Mouse (Mus musculus): ENCODE measurements around the gene Napa.

Gene Napa

DNA sequence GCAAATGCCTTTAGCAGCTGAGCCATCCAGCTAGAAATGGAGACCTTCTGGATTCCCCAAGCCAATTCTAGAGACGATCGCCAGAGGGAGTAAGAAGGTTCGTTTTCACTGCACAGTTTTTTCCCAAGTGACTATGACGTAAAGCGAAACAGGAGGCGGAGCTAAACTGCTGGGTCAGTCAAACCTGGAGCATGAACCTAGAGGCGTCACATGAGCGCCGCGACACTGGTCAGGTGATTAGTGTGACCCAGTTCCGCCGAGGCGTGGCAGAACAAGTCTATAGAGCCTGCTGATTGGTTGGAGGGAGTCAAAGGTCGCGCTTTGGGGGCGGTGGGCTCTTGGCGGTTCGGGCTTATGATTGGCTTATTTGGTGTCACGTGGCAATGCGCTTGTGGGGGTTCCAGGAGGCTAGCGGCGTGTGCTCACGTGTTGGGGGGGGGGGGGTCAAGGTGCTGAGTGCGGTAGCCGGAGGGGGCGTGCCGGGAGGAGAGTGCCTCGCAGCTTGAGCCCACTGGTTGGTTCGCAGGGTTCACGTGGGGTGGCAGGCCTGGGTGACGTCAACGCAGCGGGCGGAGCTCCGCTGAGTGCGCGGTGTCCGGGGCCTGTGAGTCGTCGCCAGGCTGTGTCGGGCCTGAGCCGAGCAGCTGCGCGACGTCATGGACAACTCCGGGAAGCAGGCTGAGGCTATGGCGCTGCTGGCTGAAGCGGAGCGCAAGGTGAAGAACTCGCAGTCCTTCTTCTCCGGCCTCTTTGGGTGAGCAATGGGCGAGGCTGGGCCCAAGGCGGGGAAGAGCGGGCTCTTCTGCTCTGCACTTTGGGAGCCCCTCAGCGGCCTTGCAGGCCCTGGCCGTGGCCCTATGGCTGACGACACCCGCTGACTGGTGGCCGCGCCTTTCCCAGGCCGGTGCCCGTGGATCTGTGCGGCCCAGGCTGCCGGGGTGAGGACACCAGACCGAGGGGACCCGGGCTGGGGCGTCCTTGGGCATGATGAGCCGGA is at the start of gene Napa:
Gene Napa (plus strand): TSS at position 438 of the 997 bp plus-strand sequence.
- peak; percentile 95 for DNase-seq (ENCODE audit: extremely low read depth, low read depth, low spot score)

DNA sequence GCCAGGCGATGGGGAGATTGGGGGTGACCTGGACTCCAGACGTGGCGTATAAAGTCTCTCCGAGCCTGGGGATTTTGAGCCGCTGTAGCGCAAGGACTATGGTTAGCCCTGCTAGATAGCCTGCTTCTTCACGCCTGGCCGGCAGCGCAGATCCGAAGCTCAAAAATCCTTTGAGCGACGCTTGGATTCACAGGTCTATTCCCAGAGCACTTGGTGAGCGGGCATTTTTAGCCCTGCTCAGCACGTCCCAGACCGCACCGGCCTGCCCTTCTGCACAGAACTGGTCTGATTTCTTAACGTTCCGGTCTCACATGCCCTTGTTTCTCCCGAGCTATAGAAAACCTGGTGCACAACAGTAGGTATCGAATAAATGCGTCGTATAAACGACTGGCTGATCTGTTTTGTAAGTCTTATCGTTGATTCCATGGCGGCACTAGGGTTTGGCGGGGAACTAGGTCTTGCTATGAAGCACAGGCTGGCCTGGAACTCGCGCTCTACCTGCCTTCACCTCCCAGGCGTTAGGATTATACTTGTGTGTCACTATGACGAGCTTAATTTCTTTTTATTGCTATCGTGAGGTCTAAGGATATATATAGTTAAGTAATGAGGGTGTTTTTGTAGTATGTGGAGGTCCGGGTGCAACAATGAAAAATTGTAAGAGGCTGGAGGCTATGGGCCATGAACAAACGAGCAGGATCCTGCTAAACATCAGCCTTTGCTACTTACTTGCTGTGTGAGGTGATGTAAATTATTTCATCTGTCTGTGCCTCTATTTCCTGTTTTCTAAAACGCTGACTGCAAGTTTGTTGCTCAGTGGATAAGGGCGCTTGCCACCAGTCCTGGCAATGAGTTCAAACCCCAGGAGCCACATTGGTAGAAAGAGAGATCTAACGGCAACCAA is 49.3 kb upstream of the Napa start:
- DNase-seq (ENCODE audit: extremely low read depth, low read depth, low spot score) = no peak

DNA sequence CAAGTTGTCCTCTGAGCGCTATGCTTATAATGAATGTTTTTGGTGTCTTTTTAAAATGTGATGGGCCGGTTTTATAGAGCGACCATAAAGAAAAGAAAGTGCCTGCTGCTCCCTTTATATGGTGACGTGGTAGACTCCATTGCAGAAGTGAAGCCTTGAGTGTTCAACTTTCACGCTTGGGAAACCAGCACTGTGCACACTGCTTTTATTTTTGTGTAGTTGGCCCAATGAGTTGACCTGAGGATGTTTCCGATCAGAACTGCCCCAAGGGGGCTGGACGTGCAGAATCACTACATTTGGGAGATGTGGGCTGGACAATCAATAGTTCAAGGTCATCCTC is 48.7 kb upstream of the Napa start:
- no peak for DNase-seq (ENCODE audit: extremely low read depth, low read depth, low spot score)

DNA sequence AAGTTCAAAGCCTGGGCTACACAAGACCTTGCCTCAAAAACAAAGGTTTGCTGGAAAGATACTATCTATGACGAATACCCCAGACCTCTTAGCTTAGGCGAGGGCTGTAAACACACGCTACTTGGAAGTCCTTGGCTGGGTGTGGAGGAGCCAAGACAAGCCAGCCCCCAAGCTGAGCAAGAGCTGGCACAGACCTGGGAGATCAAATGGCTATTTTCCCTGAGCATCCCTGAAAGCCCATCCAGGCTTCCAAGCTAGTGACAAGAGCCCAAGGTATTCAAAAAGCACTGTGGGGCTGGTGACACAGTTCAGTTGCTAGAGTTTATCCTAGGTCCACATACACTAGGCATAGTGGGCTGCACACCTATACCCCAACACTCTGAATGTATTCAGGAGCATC is 47.7 kb upstream of the Napa start:
- DNase-seq (ENCODE audit: extremely low read depth, low read depth, low spot score) = no peak

DNA sequence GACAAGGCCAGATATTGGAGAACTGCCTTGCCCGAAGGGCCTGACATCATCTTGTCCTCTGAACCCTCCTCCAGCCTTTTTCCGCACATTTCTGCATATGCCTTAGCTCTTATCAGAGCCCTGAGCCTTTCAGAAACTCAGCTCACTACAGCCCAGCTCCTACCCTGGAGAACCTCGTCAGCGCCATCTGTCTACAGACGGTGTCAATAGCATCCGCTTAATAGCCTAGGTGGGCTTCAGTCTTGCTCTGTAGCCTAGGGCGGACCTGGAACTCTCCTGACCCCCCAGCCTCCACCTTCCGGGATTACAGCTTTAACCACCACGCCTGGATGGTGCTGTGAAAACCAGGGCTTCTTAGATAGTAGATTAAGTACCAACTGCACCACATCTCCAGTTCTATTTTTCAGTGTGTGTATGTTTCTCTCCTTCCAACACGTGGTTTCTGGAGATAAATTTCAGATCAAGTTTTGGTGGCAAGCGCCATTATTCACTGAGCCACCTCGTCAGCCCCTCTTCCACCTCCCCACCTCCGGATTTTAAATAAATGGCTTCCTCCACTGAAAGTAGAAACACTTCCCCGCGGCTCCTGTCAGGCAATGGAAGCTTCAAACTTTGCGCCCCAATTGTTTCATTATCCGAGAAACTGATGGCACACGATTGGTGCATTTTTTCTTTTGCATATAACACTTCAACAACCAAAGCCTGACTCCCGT is 46.2 kb upstream of the Napa start:
- no peak for DNase-seq (ENCODE audit: extremely low read depth, low read depth, low spot score)

DNA sequence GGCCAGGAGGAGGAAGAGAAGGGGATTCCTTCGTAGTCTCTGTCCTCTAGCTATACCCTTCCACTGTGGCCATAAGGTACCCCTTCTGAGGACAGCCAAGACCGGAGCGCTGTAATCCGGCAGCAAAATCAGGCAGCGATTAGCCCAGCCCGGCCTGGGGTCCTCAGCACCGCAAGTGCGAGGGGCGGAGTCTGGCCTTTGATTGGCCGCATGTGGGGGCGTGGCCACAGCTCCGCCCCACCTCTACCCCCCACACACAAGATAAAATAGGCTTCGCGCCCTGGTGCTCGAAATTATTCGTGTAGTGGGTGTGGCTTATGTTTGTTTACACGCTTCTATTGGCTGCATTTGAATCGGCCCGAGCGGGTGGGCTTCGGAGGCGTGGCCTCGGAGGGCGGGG is 45.6 kb upstream of the Napa start:
- DNase-seq (ENCODE audit: extremely low read depth, low read depth, low spot score) = no peak

DNA sequence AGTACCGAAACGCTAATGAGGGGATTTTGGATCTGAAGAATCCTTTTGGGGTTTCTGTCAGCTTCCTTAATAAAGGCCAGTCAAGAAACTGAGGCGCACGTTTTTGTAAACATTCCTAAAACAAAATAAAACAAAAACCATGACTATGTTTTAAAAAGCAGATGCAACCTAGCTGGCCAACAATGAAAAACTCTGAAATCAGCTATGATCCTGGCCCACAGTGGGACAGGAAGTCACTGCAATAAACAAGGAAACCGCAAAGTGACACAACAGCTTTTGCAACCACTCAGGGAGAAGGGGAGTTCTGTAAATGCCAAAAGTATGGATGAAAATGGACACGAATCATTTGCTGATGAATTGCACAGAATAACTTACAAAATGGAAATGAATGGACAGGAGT is 45.2 kb upstream of the Napa start:
- DNase-seq (ENCODE audit: extremely low read depth, low read depth, low spot score) = no peak

DNA sequence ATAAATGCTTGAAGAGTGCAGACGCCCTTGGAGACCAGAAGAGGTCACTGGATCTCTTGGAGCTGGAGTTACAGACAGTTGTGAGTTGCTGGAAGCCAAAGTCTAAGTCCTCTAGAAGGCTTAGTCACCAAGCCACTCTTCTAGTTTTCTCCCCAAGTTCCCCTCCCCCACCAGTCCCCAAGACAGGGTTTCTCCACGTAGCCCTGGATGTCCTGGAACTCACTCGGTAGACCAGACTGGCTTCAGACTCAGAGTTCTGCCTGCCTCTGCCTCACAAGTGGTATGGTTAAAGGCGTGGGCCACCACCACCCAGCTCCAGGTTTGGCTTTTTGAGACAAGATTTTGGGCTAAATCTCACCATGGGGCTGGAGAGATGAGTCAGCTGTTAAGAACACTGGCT is 43.3 kb upstream of the Napa start:
- no peak for DNase-seq (ENCODE audit: extremely low read depth, low read depth, low spot score)

DNA sequence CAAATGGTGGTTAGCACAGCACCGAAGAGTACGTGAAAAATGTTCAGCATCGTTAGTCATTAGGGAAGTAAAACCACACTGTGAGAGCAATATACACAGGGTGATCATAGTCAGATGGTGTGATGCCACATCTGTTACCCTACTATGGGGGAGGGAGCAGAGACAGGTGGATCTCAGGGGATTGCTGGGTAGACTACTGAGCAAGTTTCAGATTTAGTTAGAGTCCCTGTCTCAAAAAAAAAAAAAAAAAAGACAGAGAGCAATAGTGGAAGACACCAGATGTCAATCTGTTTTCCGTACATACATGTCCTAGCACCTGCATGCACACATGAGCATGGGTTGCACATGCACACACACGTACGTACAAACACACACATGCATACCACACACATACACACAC is 42.6 kb upstream of the Napa start:
- DNase-seq (ENCODE audit: extremely low read depth, low read depth, low spot score) = no peak

DNA sequence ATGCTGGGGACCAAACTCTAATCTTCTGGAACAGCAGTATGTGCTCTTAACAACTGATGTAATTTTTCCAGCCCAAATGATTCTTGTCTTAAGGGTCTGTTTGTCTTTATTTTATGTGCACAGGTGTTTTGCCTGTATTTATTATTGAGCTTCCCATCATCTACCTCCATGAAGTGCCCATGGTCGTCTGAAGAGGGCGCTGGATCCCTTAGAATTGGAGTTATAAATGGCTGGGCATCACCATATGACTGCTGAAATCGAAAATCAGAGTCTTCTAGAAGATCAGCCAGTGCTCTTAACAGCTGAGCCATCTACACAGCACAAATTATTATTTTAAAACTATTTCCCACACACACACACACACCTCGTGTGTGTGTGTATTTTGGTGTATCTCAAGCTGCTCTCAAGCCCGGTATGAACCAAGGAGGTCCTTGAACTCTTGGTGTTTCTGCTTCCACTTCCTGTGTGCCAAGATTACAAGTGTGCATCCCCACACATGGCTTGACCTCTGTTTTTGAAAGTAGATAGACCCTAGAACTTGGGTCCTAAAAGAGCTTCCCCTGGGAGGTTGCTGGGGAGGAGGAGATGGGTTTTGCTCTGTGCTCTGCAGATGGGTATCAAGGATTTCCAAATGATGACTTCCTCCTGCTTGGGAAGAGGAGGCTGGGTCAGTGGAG is 41.7 kb upstream of the Napa start:
- no peak for DNase-seq (ENCODE audit: extremely low read depth, low read depth, low spot score)

DNA sequence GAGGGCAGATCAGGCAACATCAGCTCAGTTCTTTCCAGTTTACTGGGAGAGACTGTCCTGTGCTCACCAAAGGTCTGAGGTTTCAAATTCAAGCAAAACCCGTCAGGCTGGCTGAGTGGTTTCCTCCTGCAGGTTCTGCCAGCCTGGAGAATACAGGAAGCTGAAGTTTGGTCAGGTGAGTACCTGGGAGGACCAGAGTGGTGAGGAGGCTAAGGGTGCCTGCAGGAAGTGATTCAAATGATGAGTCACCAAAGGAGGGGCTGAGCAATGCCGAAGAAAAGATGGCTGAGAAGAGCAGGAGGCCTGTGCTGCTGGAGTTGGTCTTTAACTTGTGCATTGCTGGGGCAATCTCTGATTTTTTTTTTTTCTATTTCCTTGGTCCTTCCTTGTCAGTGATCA is 41.1 kb upstream of the Napa start:
- no peak for DNase-seq (ENCODE audit: extremely low read depth, low read depth, low spot score)

DNA sequence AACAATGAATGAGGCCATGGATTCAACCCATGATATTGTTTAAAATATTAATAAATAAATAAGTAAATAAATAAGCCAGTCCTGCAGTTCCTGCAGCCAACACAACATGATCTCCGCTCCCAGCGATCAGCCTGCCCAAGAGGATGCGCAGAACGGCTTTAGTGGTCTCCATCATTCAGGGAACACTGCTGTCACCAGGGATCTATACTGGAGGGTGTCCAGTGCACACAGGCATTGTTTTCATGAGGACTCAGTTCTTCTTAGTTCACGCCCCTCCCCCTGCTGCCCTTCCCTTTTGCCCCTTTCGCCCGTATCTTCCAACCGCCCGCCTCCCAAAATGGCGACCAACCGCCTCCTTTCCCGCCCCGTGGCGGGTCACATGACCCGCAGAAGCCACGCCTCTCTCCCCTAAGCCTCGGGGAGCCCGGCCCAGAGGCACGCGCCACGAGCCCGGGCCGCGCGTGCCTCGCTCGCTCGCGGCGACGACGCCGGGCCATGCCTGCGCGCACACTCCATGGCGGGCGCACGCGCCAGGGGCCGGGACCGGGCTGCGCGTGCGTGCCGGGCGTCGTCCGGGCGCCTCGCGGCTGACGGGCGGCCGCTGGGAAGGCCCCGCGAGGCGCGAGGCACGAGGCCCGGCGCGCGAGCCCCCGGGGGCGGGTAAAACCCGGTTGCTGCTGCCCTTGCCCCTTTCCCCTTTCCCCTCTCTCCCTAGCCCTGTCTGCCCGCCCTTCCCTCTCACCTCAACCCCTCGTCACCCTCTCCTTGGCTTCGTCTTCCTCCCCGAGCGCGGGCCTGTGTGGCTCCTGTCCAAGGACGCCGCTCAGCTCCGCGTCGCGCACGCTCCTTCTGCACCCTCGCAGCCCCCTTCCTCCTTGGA is 36.8 kb upstream of the Napa start, which contains the start of gene Zfp541:
Gene Zfp541 (plus strand): TSS at position 596 of the 880 bp plus-strand sequence.
- DNase-seq (ENCODE audit: extremely low read depth, low read depth, low spot score) = no peak

DNA sequence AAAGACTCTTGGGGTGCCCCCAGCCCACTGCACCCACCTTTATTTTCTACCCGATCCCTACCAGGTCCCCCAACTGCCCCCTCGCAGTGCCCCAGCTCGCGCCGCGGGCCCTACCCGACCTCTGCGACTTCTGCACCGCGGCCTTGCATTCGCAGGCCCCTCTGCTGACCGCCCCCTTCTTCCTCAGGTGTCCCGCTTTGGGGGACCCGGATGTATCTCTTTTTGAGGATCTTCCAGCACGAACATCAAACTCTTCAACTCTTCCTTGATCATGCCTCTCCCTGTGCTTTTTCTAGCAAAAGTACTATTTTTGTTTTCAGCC is 36.2 kb upstream of the Napa start:
- DNase-seq (ENCODE audit: extremely low read depth, low read depth, low spot score) = no peak

DNA sequence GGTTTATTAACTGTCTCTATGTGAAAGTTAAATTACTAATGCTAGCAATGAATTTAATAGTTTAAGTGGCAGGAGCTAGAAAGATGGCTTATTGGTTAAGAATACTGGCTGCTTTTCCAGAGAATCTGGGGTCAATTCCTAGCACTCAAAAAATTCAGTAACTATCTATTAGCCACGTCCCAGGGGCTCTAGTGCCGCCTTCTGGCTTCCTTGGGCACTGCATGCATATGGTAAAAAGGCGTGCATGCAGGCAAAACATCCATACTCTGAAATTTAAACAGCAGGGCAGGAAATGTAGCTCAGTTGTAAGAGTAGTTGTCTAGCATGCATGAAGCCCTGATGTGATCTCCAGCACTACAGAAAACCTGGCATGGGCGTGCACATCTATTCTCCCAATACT is 34.8 kb upstream of the Napa start:
- no peak for DNase-seq (ENCODE audit: extremely low read depth, low read depth, low spot score)

DNA sequence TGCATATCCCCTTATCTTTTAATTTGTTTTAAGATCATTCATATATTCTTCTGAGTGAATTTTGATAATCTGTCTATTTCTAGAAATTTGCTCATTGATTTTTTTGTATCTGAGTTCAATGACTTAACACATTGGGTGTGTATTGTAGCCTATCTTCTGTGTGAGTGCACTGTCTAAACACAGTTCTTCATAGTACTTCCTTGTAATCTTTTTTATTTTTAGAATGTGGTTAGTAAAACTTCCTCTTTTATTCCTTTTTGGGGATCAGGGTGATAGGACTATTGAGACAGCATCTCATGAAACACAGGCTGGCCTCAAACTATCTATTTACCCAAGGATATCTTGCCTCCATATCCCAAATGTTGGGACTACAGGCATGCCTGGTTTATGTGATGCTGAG is 27.4 kb upstream of the Napa start:
- DNase-seq (ENCODE audit: extremely low read depth, low read depth, low spot score) = no peak

DNA sequence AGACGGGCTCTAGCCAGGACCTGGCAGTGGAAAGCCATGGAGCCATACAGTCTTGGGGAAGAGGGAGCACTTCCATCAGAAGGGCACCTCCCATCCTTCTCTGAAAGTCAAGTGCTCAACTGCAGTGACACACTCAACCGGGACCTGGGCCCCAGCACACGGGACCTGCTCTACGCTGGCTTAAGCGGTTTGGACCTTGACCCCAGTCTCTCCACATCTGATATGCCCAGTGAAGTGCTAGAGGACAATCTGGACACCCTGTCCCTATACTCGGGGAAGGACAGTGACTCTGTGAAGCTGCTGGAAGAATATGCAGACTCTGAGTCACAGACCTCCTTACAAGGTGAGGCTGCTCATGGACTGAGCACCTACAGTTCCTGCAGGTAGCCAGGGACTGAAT is 26.4 kb upstream of the Napa start:
- no peak for DNase-seq (ENCODE audit: extremely low read depth, low read depth, low spot score)

DNA sequence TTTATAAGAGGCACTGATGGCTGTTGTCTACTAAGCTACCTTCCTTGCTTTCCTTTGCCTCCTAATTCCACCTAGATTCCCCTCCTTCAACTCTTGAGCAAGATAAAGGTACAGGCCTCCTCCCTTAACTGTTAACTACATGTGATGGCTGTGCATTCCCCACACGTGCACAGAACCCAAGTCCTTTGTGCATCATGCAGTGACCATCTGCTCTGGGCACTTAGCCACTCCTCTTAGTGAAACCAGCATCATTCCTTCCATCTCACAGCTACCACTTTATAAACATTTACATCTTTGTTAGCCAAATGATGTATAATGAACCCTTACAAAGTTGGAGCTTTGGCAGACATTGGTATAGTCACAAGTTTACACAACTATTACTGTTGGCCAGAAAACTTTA is 18.3 kb upstream of the Napa start:
- no peak for DNase-seq (ENCODE audit: extremely low read depth, low read depth, low spot score)

DNA sequence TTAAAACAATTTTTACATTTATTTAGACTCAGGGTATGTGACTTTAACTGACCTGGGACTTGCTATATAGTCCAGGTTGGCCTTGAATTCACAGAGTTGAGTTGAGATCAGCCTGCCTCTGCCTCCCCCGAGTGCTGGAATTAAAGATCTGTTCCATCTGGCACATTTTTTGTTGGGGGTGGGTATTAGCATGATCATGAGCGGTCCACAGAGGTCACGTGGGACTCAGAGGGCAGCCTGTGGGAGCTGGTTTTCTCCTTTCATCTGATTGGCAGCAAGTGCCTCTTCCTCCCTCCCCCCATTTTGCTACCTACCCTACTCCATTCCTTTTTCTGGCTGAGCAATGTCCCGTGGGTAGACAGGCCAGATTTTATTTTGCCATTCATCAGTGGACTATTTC is 17.7 kb upstream of the Napa start:
- DNase-seq (ENCODE audit: extremely low read depth, low read depth, low spot score) = no peak

DNA sequence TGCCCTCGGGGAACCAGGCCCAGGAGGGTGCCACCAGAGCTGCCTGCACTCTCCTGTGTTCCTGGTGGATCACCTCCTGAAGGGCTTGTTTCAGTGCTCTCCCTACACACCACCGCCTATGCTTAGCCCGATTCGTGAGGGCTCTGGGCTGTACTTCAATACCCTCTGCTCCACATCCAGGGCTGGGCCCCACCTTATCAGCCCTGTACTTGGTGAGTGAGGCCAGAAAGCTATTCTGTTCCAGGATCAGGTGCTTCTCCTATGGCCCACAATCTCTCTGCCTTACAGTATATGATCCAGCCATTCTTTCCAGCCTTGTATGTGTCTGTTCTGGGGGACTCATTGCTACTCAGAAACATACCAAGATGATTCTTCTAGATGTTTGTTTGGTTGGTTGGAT is 14.9 kb upstream of the Napa start:
- no peak for DNase-seq (ENCODE audit: extremely low read depth, low read depth, low spot score)

DNA sequence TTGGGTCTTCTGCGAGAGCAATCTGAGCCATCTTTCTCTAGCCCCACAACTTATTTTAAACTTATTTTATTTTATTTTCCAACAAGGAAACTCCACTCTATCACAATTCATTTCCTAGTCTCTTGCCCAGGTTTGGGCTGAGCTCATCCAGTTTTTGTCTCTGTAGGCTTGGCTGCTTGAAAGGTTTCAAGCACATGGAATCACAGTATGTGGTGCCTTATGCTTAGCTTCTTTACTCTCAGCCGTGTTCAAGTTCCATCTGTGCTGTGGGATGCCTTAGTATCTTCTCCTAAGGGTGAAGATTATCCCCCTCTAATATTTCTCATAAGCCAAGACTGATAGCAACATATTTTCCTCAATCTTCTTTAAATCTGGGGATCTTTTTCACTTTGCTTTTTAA is 10.7 kb upstream of the Napa start:
- no peak for DNase-seq (ENCODE audit: extremely low read depth, low read depth, low spot score)

Data from fat pad, adult 2 months (tissue).